Mouse (Mus musculus): Measurements from ENCODE around the gene Prtn3. TPM values are rescaled to one million over a fixed set of nuclear protein-coding genes. Genes with fewer than 3 reads are reported as not detected.

The Prtn3 gene
- total and polyA plus RNA-seq, 2 experiments from 2014 or later = 0.74 TPM; not detected in 1

DNA sequence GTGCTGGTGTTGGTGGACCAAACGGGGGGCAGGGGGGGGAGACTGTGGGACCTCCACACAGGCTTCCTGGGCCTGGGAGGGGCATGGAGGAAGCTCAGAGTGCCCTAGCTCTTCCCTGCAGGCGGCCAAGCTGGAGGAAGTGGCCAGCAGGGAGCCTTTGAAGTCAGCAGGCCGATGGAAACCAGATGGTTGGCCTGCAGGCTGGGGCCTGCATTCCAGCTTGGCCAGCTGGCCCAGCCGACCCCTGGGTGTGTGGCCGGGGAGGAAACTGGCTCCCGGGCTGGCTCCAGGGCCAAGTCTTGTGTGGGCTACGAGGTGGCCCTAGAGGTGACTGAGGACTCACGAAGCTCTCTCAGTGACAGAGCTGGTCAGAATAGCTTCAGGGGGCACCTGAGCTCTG lies 58.5 kb downstream of the Prtn3 start:
- Histone ChIP-seq H3K27ac (ENCODE audit: low read depth) (no peak overlapping the region), H3K4me2 (ENCODE audit: low read depth, low read length) (no peak overlapping the region), H3K4me3 (ENCODE audit: low read depth, low read length) (no peak overlapping the region), H3K27me3 (ENCODE audit: control insufficient read depth, insufficient read depth, low read length) (no peaks in the 10 kb centered on the region), H3K36me3 (replicated peaks; ENCODE audit: control insufficient read depth, insufficient read depth, low read length) (0 out of 2 replicates have a peak, but pooled peaks cover 7% of the 10 kb centered on the region), H3K9me3 (replicated peaks; ENCODE audit: control insufficient read depth, low read length) (no peaks in the 10 kb centered on the region), H3K9ac (replicated peaks; ENCODE audit: low read depth, low read length) (no peak overlapping the region), H3K4me1 (ENCODE audit: control insufficient read depth, insufficient read depth) (peaks cover 28% of the 10 kb centered on the region)
- DNase-seq (ENCODE audit: low spot score) (no peak), ATAC-seq (ENCODE audit: insufficient read depth, low read depth) (peak; percentile 10; the same call in 1 of the 2 replicates)
- 21% methylated on average over 8 of the region's 8 CpGs for WGBS
- no peak for TF ChIP-seq CTCF (IDR thresholded peaks at IDR 0.05; ENCODE audit: low read depth)
- TF ChIP-seq EP300 (IDR thresholded peaks at IDR 0.05; ENCODE audit: low read depth) = 0 out of 2 replicates have a peak, but pooled peaks have one; percentile 45

Small RNAs within 50 kb of the gene (microRNA-seq; reads per million reads assigned to microRNA genes)
- not detected for gene Mir6910

Other genes starting within 250 kb of the Prtn3 start
Only the 30 nearest of the 34 such genes appear.
- not detected in 2 replicates for gene Madcam1, start 209.9 kb upstream of the Prtn3 start, total RNA-seq (2014; rRNA removed; ENCODE audit: low replicate concordance)
- 1.3 and 1.4 TPM in 2 replicates for gene Madcam1, start 209.9 kb upstream of the Prtn3 start, polyA plus RNA-seq (2015; fragmentation: Nextera tagmentation; extraction: Ambion mirVana)
- 19.7 and 28.3 TPM in 2 replicates for gene Tpgs1, start 205.1 kb upstream of the Prtn3 start, total RNA-seq (2014; rRNA removed; ENCODE audit: low replicate concordance)
- 43.6 and 45.3 TPM in 2 replicates for gene Tpgs1, start 205.1 kb upstream of the Prtn3 start, polyA plus RNA-seq (2015; fragmentation: Nextera tagmentation; extraction: Ambion mirVana)
- gene Cdc34, start 192.3 kb upstream of the Prtn3 start, total RNA-seq (2014; rRNA removed; ENCODE audit: low replicate concordance) = 162 and 183 TPM in 2 replicates
- 115 and 120 TPM in 2 replicates for gene Cdc34, start 192.3 kb upstream of the Prtn3 start, polyA plus RNA-seq (2015; fragmentation: Nextera tagmentation; extraction: Ambion mirVana)
- 2.4 and 2.5 TPM in 2 replicates for gene Gzmm, start 185.5 kb upstream of the Prtn3 start, total RNA-seq (2014; rRNA removed; ENCODE audit: low replicate concordance)
- gene Gzmm, start 185.5 kb upstream of the Prtn3 start, polyA plus RNA-seq (2015; fragmentation: Nextera tagmentation; extraction: Ambion mirVana) = 2.1 and 2.8 TPM in 2 replicates
- 1,449 and 1,606 TPM in 2 replicates for gene Bsg, start 170.0 kb upstream of the Prtn3 start, total RNA-seq (2014; rRNA removed; ENCODE audit: low replicate concordance)
- gene Bsg, start 170.0 kb upstream of the Prtn3 start, polyA plus RNA-seq (2015; fragmentation: Nextera tagmentation; extraction: Ambion mirVana) = 1,256 and 1,260 TPM in 2 replicates
- 3.5 and 5.5 TPM in 2 replicates for gene Hcn2, start 157.8 kb upstream of the Prtn3 start, total RNA-seq (2014; rRNA removed; ENCODE audit: low replicate concordance)
- 0.40 and 0.45 TPM in 2 replicates for gene Hcn2, start 157.8 kb upstream of the Prtn3 start, polyA plus RNA-seq (2015; fragmentation: Nextera tagmentation; extraction: Ambion mirVana)
- gene Polrmt, start 127.9 kb upstream of the Prtn3 start, total RNA-seq (2014; rRNA removed; ENCODE audit: low replicate concordance) = 36.9 and 56.2 TPM in 2 replicates
- 25.1 and 26.3 TPM in 2 replicates for gene Polrmt, start 127.9 kb upstream of the Prtn3 start, polyA plus RNA-seq (2015; fragmentation: Nextera tagmentation; extraction: Ambion mirVana)
- not detected in 2 replicates for gene Fgf22, start 119.4 kb upstream of the Prtn3 start, total RNA-seq (2014; rRNA removed; ENCODE audit: low replicate concordance)
- 0.14 TPM in 1 of 2 replicates, not detected in the other for gene Fgf22, start 119.4 kb upstream of the Prtn3 start, polyA plus RNA-seq (2015; fragmentation: Nextera tagmentation; extraction: Ambion mirVana)
- 38.6 and 67.5 TPM in 2 replicates for gene Rnf126, start 107.5 kb upstream of the Prtn3 start, total RNA-seq (2014; rRNA removed; ENCODE audit: low replicate concordance)
- gene Rnf126, start 107.5 kb upstream of the Prtn3 start, polyA plus RNA-seq (2015; fragmentation: Nextera tagmentation; extraction: Ambion mirVana) = 35.9 and 37.6 TPM in 2 replicates
- gene Fstl3, start 97.2 kb upstream of the Prtn3 start, total RNA-seq (2014; rRNA removed; ENCODE audit: low replicate concordance) = 21.4 and 28.0 TPM in 2 replicates
- gene Fstl3, start 97.2 kb upstream of the Prtn3 start, polyA plus RNA-seq (2015; fragmentation: Nextera tagmentation; extraction: Ambion mirVana) = 13.2 and 13.7 TPM in 2 replicates
- 1.3 and 1.4 TPM in 2 replicates for gene Prss57, start 83.5 kb upstream of the Prtn3 start, total RNA-seq (2014; rRNA removed; ENCODE audit: low replicate concordance)
- gene Prss57, start 83.5 kb upstream of the Prtn3 start, polyA plus RNA-seq (2015; fragmentation: Nextera tagmentation; extraction: Ambion mirVana) = not detected in 2 replicates
- gene Palm, start 80.9 kb upstream of the Prtn3 start, total RNA-seq (2014; rRNA removed; ENCODE audit: low replicate concordance) = 31.2 and 52.3 TPM in 2 replicates
- gene Palm, start 80.9 kb upstream of the Prtn3 start, polyA plus RNA-seq (2015; fragmentation: Nextera tagmentation; extraction: Ambion mirVana) = 39.8 and 44.0 TPM in 2 replicates
- not detected in 2 replicates for gene Misp, start 53.5 kb upstream of the Prtn3 start, total RNA-seq (2014; rRNA removed; ENCODE audit: low replicate concordance)
- 0.08 and 0.41 TPM in 2 replicates for gene Misp, start 53.5 kb upstream of the Prtn3 start, polyA plus RNA-seq (2015; fragmentation: Nextera tagmentation; extraction: Ambion mirVana)
- gene Ptbp1, start 20.0 kb upstream of the Prtn3 start, total RNA-seq (2014; rRNA removed; ENCODE audit: low replicate concordance) = 186 and 196 TPM in 2 replicates
- 39.8 and 40.4 TPM in 2 replicates for gene Ptbp1, start 20.0 kb upstream of the Prtn3 start, polyA plus RNA-seq (2015; fragmentation: Nextera tagmentation; extraction: Ambion mirVana)
- gene Plppr3, start 158 bp downstream of the Prtn3 start, total RNA-seq (2014; rRNA removed; ENCODE audit: low replicate concordance) = 3.2 and 5.9 TPM in 2 replicates
- gene Plppr3, start 158 bp downstream of the Prtn3 start, polyA plus RNA-seq (2015; fragmentation: Nextera tagmentation; extraction: Ambion mirVana) = 2.5 and 3.0 TPM in 2 replicates
- not detected in 2 replicates for gene Elane, start 11.8 kb downstream of the Prtn3 start, total RNA-seq (2014; rRNA removed; ENCODE audit: low replicate concordance)
- not detected in 2 replicates for gene Elane, start 11.8 kb downstream of the Prtn3 start, polyA plus RNA-seq (2015; fragmentation: Nextera tagmentation; extraction: Ambion mirVana)
- 0.19 TPM in 1 of 2 replicates, not detected in the other for gene Cfd, start 16.4 kb downstream of the Prtn3 start, total RNA-seq (2014; rRNA removed; ENCODE audit: low replicate concordance)
- gene Cfd, start 16.4 kb downstream of the Prtn3 start, polyA plus RNA-seq (2015; fragmentation: Nextera tagmentation; extraction: Ambion mirVana) = 0.22 TPM in 1 of 2 replicates, not detected in the other
- 64.7 and 77.6 TPM in 2 replicates for gene Med16, start 34.4 kb downstream of the Prtn3 start, total RNA-seq (2014; rRNA removed; ENCODE audit: low replicate concordance)
- 30.9 and 36.2 TPM in 2 replicates for gene Med16, start 34.4 kb downstream of the Prtn3 start, polyA plus RNA-seq (2015; fragmentation: Nextera tagmentation; extraction: Ambion mirVana)
- not detected in 2 replicates for gene Gm26602, start 36.4 kb downstream of the Prtn3 start, total RNA-seq (2014; rRNA removed; ENCODE audit: low replicate concordance)
- 4.0 and 6.0 TPM in 2 replicates for gene Gm26602, start 36.4 kb downstream of the Prtn3 start, polyA plus RNA-seq (2015; fragmentation: Nextera tagmentation; extraction: Ambion mirVana)
- gene Kiss1r, start 42.5 kb downstream of the Prtn3 start, total RNA-seq (2014; rRNA removed; ENCODE audit: low replicate concordance) = not detected in 2 replicates
- 0.45 and 0.57 TPM in 2 replicates for gene Kiss1r, start 42.5 kb downstream of the Prtn3 start, polyA plus RNA-seq (2015; fragmentation: Nextera tagmentation; extraction: Ambion mirVana)
- gene R3hdm4, start 46.7 kb downstream of the Prtn3 start, total RNA-seq (2014; rRNA removed; ENCODE audit: low replicate concordance) = 40.9 and 58.4 TPM in 2 replicates
- gene R3hdm4, start 46.7 kb downstream of the Prtn3 start, polyA plus RNA-seq (2015; fragmentation: Nextera tagmentation; extraction: Ambion mirVana) = 104 and 107 TPM in 2 replicates
- 5.3 and 5.6 TPM in 2 replicates for gene Arid3a, start 52.6 kb downstream of the Prtn3 start, total RNA-seq (2014; rRNA removed; ENCODE audit: low replicate concordance)
- gene Arid3a, start 52.6 kb downstream of the Prtn3 start, polyA plus RNA-seq (2015; fragmentation: Nextera tagmentation; extraction: Ambion mirVana) = 0.65 and 0.77 TPM in 2 replicates
- gene Wdr18, start 85.7 kb downstream of the Prtn3 start, total RNA-seq (2014; rRNA removed; ENCODE audit: low replicate concordance) = 29.3 and 51.5 TPM in 2 replicates
- 54.3 and 58.4 TPM in 2 replicates for gene Wdr18, start 85.7 kb downstream of the Prtn3 start, polyA plus RNA-seq (2015; fragmentation: Nextera tagmentation; extraction: Ambion mirVana)
- not detected in 2 replicates for gene Grin3b, start 96.2 kb downstream of the Prtn3 start, total RNA-seq (2014; rRNA removed; ENCODE audit: low replicate concordance)
- 0.29 and 0.34 TPM in 2 replicates for gene Grin3b, start 96.2 kb downstream of the Prtn3 start, polyA plus RNA-seq (2015; fragmentation: Nextera tagmentation; extraction: Ambion mirVana)
- gene Tmem259, start 109.9 kb downstream of the Prtn3 start, total RNA-seq (2014; rRNA removed; ENCODE audit: low replicate concordance) = 162 and 182 TPM in 2 replicates
- 18.0 and 18.1 TPM in 2 replicates for gene Tmem259, start 109.9 kb downstream of the Prtn3 start, polyA plus RNA-seq (2015; fragmentation: Nextera tagmentation; extraction: Ambion mirVana)
- gene Cnn2, start 114.1 kb downstream of the Prtn3 start, total RNA-seq (2014; rRNA removed; ENCODE audit: low replicate concordance) = 142 and 158 TPM in 2 replicates
- gene Cnn2, start 114.1 kb downstream of the Prtn3 start, polyA plus RNA-seq (2015; fragmentation: Nextera tagmentation; extraction: Ambion mirVana) = 126 and 149 TPM in 2 replicates
- 10.4 and 11.4 TPM in 2 replicates for gene Abca7, start 122.0 kb downstream of the Prtn3 start, total RNA-seq (2014; rRNA removed; ENCODE audit: low replicate concordance)
- 1.9 TPM in 2 replicates for gene Abca7, start 122.0 kb downstream of the Prtn3 start, polyA plus RNA-seq (2015; fragmentation: Nextera tagmentation; extraction: Ambion mirVana)
- 3.9 and 11.0 TPM in 2 replicates for gene Arhgap45, start 142.2 kb downstream of the Prtn3 start, total RNA-seq (2014; rRNA removed; ENCODE audit: low replicate concordance)
- 1.9 TPM in 2 replicates for gene Arhgap45, start 142.2 kb downstream of the Prtn3 start, polyA plus RNA-seq (2015; fragmentation: Nextera tagmentation; extraction: Ambion mirVana)
- 70.6 and 106 TPM in 2 replicates for gene Polr2e, start 165.3 kb downstream of the Prtn3 start, total RNA-seq (2014; rRNA removed; ENCODE audit: low replicate concordance)
- 120 and 123 TPM in 2 replicates for gene Polr2e, start 165.3 kb downstream of the Prtn3 start, polyA plus RNA-seq (2015; fragmentation: Nextera tagmentation; extraction: Ambion mirVana)
- gene Gpx4, start 172.7 kb downstream of the Prtn3 start, total RNA-seq (2014; rRNA removed; ENCODE audit: low replicate concordance) = 490 and 500 TPM in 2 replicates
- gene Gpx4, start 172.7 kb downstream of the Prtn3 start, polyA plus RNA-seq (2015; fragmentation: Nextera tagmentation; extraction: Ambion mirVana) = 874 and 900 TPM in 2 replicates